Mouse (Mus musculus) heart, postnatal 4 days (tissue): ENCODE results near the gene Sarnp. TPM values are rescaled to one million over a fixed set of nuclear protein-coding genes. Genes with fewer than 3 reads are reported as not detected.

Experiments
- DNase-seq: peaks from one replicate; pipeline ENCODE4 v3.0.0; 2021
- total RNA-seq, 2 experiments: library from RNA; stranded (reverse); gene quantifications; 2 replicates each; pipeline ENCODE4 v1.2.3; 2021

The Sarnp gene
- 10 to 100 TPM; 56.1 to 57.3 TPM for total RNA-seq

- no peak for DNase-seq
Measured at GRCm38 (mm10) chr10:128817033-128817432, at the start of gene Sarnp. Sarnp (plus strand) TSS chr10:128817333.

- DNase-seq = no peak
Measured at GRCm38 (mm10) chr10:128772895-128773294, 44.2 kb upstream of the Sarnp start.

GRCm38 (mm10) chr10:128773685-128774084, 43.4 kb upstream of the Sarnp start:
- no peak for DNase-seq

- no peak for DNase-seq
Measured at GRCm38 (mm10) chr10:128778441-128778840, 38.7 kb upstream of the Sarnp start.

GRCm38 (mm10) chr10:128779011-128779795, 37.9 kb upstream of the Sarnp start:
- peak; percentile 87 for DNase-seq

- DNase-seq = no peak
Measured at GRCm38 (mm10) chr10:128780200-128780599, 36.9 kb upstream of the Sarnp start.

- peak; percentile 25 for DNase-seq
Measured at GRCm38 (mm10) chr10:128790398-128791124, 26.6 kb upstream of the Sarnp start, which contains the start of gene Mmp19. Mmp19 (plus strand) TSS chr10:128790910.

GRCm38 (mm10) chr10:128792041-128792440, 25.1 kb upstream of the Sarnp start:
- no peak for DNase-seq

GRCm38 (mm10) chr10:128793258-128793657, 23.9 kb upstream of the Sarnp start:
- DNase-seq = no peak

- no peak for DNase-seq
Measured at GRCm38 (mm10) chr10:128794391-128794790, 22.7 kb upstream of the Sarnp start.

- no peak for DNase-seq
Measured at GRCm38 (mm10) chr10:128795581-128795980, 21.6 kb upstream of the Sarnp start.

- DNase-seq = no peak
Measured at GRCm38 (mm10) chr10:128798676-128799075, 18.5 kb upstream of the Sarnp start.

GRCm38 (mm10) chr10:128801981-128802495, 15.1 kb upstream of the Sarnp start:
- no peak for DNase-seq

- DNase-seq = no peak
Measured at GRCm38 (mm10) chr10:128802956-128803355, 14.2 kb upstream of the Sarnp start.

GRCm38 (mm10) chr10:128803361-128803760, 13.8 kb upstream of the Sarnp start:
- DNase-seq = no peak

- peak; percentile 71 for DNase-seq
Measured at GRCm38 (mm10) chr10:128803771-128804270, 13.3 kb upstream of the Sarnp start, which contains the start of gene Dnajc14. Dnajc14 (plus strand) TSS chr10:128804062.

- peak; percentile 74 for DNase-seq
Measured at GRCm38 (mm10) chr10:128804271-128805091, 12.7 kb upstream of the Sarnp start, which contains the start of gene Tmem198b. Tmem198b (minus strand) TSS chr10:128804370.

GRCm38 (mm10) chr10:128805092-128806000, 11.8 kb upstream of the Sarnp start:
- peak; percentile 97 for DNase-seq

GRCm38 (mm10) chr10:128806086-128806485, 11.0 kb upstream of the Sarnp start:
- DNase-seq = no peak

- no peak for DNase-seq
Measured at GRCm38 (mm10) chr10:128807018-128807417, 10.1 kb upstream of the Sarnp start.

GRCm38 (mm10) chr10:128820217-128820616, 3.1 kb downstream of the Sarnp start:
- no peak for DNase-seq
